Mouse (Mus musculus): ENCODE measurements around the gene Cyren.

The Cyren gene

DNA sequence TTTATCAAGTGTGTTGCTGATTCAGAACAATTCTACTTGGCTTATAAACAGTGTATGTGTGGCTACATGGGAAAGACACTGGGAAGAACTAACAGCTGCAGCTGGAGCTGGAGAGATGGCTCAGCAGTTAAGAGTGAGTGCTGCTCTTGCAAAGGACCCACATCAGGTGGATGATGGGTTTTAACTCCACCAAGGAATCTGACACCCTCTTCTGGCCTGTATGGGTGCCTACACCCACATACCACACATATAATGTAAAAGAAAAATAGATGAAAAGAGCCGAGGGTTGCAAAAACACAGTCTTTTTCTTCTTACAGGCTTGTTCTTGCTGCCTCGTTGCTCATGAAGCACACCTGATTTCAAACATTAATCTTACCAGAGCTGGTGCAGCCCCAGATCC, 28.3 kb upstream of the Cyren start:
- ChIA-PET POLR2A (interaction anchor here in 2 of 4 experiments (1.6 to 2.2 kb wide), 2 partner anchors 14 to 28 kb away, joined by 3 to 5 read pairs; partner anchors contain the start of genes Cyren (in 1 of the 2) and Stra8 (in 1 of the 2)), CTCF (interaction anchor here in 2 of 4 experiments (0.8 to 2.0 kb wide), 2 partner anchors 10 to 28 kb away, joined by 4 read pairs; partner anchors contain the start of gene Cyren (in 1 of the 2))

DNA sequence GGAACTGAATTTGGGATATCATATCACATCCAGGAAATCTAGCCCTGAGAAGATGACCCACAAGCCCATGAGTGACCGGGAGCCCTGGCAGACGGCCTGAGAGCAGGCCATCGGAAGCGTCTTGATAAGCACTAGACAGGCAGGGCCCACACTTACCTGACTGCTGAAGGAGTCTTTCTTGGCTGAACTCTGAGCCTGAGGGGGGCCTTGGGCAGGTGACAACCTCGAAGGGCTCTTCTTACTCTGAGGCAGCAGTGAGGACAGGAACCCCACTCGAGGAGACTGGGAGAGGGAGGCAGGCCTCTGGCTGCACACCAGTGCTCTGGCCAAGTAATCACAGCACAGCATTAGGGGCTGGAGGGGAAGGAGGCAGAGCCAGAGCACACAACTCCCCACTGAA, 26.5 kb upstream of the Cyren start:
- POLR2A ChIA-PET, result interaction anchor here in 1 of 4 experiments (0.5 to 2.2 kb wide), 2 partner anchors 15 to 347 kb away, joined by 3 to 5 read pairs; partner anchors contain the start of gene Stra8
- CTCF ChIA-PET, result no interaction called here

- ChIA-PET POLR2A (interaction anchor here in 1 of 4 experiments (0.5 kb wide), 1 partner anchor 347 kb away, joined by 3 read pairs; no protein-coding TSS in a partner anchor), CTCF (no interaction called here)
These were observed 26.0 kb upstream of the Cyren start for GRCm38 (mm10) chr6:34903851-34904250.

- CTCF ChIA-PET, result no interaction called here
These were observed 25.6 kb upstream of the Cyren start for GRCm38 (mm10) chr6:34903441-34903840.

GRCm38 (mm10) chr6:34902578-34902977, 24.7 kb upstream of the Cyren start:
- CTCF ChIA-PET, result interaction anchor here in 1 of 4 experiments (1.1 kb wide), 1 partner anchor 25 kb away, joined by 3 read pairs; the partner anchor contains the start of gene Cyren
- POLR2A ChIA-PET, result interaction anchor here in 3 of 4 experiments (0.8 to 2.2 kb wide), 5 partner anchors 8 to 44 kb away, joined by 3 to 7 read pairs (median 3); partner anchors contain the start of gene Wdr91 (in 2 of the 3)

More at GRCm38 (mm10) chr6:34903441-34903840, 25.6 kb upstream of the Cyren start:
- POLR2A ChIA-PET, result no interaction called here

DNA sequence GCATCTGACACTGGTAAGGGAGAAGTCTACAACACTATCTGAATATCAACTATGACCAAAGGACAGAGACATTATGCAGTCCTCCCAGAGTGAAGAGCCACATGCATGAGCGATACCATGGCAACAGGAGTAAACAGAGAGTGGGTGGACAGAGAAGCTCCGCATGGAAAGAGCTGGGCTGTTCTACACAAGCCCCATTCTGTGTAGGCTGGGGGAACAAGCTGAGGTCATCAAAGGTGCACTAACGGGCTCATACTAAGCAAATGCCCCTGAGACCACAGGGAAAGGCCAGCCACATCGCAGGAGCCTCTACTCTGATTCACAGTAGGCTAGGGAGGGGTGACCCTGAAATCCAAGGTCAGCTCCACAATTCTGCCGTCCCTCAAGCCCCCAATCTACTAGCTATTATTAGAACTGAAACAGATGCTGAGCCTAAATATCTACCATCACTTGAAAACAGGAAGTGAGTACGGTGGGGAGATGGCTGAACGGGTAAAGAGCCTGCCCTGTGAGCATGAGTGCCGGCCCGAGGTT, 24.1 kb upstream of the Cyren start:
- CTCF ChIA-PET, result interaction anchor here in 1 of 4 experiments (1.1 kb wide), 1 partner anchor 24 kb away, joined by 3 read pairs; the partner anchor contains the start of gene Cyren
- POLR2A ChIA-PET, result interaction anchor here in 3 of 4 experiments (0.8 to 2.2 kb wide), 8 partner anchors 9 to 427 kb away, joined by 3 to 7 read pairs (median 4); partner anchors contain the start of genes Wdr91 (in 2 of the 3), Bpgm (in 1 of the 3) and Cyren (in 1 of the 3)

GRCm38 (mm10) chr6:34900990-34901389, 23.1 kb upstream of the Cyren start:
- ChIA-PET POLR2A (interaction anchor here (0.6 to 2.2 kb wide), 6 partner anchors 8 to 112 kb away, joined by 3 to 7 read pairs (median 3); partner anchors contain the start of genes Cyren (in 1 of the 4), Stra8 (in 1 of the 4), Tmem140 (in 1 of the 4) and Wdr91 (in 1 of the 4)), CTCF (no interaction called here)

DNA sequence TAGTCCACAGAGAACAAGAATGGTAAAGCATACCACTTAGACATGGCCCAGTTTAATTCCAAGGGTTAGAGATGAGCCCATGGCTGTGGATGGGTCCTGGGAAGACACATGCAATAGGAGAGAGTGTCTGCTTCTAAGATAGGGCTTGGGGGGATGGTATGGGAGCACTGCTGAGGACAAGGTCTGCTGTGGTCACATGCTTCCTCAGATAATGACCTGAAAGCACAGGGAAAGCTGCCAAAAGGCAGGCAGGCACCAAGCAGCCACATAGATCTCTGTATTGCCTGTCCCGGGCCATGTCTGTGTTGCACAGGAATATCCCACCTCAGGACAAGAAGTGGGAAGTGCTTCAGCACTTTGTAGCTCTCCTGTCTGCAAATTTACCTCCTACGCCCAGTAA, 21.3 kb upstream of the Cyren start:
- CTCF ChIA-PET, result no interaction called here
- POLR2A ChIA-PET, result interaction anchor here in 1 of 4 experiments (1.2 to 1.4 kb wide), 2 partner anchors 9 to 20 kb away, joined by 3 read pairs; no protein-coding TSS in a partner anchor

- CTCF ChIA-PET, result interaction anchor here in 1 of 4 experiments (0.8 to 0.9 kb wide), 2 partner anchors 9 to 422 kb away, joined by 3 to 4 read pairs; no protein-coding TSS in a partner anchor
These were observed 18.4 kb upstream of the Cyren start for GRCm38 (mm10) chr6:34896168-34896780.

GRCm38 (mm10) chr6:34895569-34895968, 17.7 kb upstream of the Cyren start:
- ChIA-PET POLR2A (interaction anchor here in 2 of 4 experiments (1.0 to 6.3 kb wide), 5 partner anchors 9 to 32 kb away, joined by 3 to 29 read pairs (median 4); partner anchors contain the start of genes Wdr91 (in 2 of the 2) and Cyren (in 1 of the 2)), CTCF (interaction anchor here in 1 of 4 experiments (0.8 to 0.9 kb wide), 3 partner anchors 10 to 422 kb away, joined by 3 to 4 read pairs (median 3); no protein-coding TSS in a partner anchor)

More at GRCm38 (mm10) chr6:34896168-34896780, 18.4 kb upstream of the Cyren start:
- POLR2A ChIA-PET, result interaction anchor here in 2 of 4 experiments (0.6 to 1.2 kb wide), 3 partner anchors 9 to 56 kb away, joined by 3 to 5 read pairs (median 3); no protein-coding TSS in a partner anchor

- CTCF ChIA-PET, result interaction anchor here in 1 of 4 experiments (1.0 to 1.7 kb wide), 2 partner anchors 9 to 11 kb away, joined by 3 to 4 read pairs; partner anchors contain the start of gene Cyren
These were observed 11.3 kb upstream of the Cyren start for GRCm38 (mm10) chr6:34889185-34889584.

DNA sequence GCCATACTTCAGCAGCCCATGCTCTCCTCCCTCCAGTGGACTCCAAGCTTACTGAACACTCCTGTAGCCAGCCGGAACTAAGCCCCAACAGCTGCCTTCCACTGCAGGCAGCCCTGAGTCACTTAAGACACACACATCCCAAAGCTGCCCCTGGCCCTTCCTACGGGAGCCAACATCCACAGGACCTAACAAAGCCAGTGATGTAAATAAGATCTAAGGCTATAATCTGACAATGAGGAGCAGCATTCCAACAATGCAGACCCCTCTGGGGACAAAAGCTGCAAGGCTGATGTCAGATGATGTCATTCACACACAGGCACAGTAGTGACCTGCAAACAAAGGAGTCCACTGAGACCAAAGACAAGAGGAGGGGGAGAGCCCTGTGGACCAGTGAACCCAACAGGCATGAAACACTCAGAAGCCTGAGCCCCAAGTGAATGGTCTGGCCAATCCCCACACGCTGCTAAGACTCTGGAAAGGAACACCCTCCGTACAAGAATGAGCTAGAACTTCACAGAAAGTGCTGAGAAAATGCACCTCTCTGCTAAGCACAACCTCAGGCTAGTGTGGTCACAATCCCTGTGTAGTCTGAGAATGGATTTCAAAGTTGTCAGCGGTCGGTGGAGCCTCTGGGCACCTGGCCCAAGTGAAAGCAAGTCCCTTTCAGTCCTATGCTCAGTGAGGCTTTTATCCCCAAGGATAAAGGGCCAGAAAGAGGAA, 9.4 kb upstream of the Cyren start:
- CTCF ChIA-PET, result interaction anchor here in 3 of 4 experiments (0.5 to 1.2 kb wide), 4 partner anchors 9 to 541 kb away, joined by 3 to 7 read pairs (median 3); partner anchors contain the start of gene Cyren (in 1 of the 3)
- POLR2A ChIA-PET, result interaction anchor here in 3 of 4 experiments (1.0 to 2.1 kb wide), 14 partner anchors 9 to 106 kb away, joined by 3 to 6 read pairs (median 4); partner anchors contain the start of genes Cyren (in 3 of the 3), Tmem140 (in 1 of the 3) and Wdr91 (in 1 of the 3)

More at GRCm38 (mm10) chr6:34889185-34889584, 11.3 kb upstream of the Cyren start:
- POLR2A ChIA-PET, result interaction anchor here in 2 of 4 experiments (0.5 to 2.1 kb wide), 8 partner anchors 9 to 413 kb away, joined by 3 to 5 read pairs (median 3); partner anchors contain the start of genes Cyren (in 2 of the 2), Bpgm (in 1 of the 2) and Wdr91 (in 1 of the 2)

DNA sequence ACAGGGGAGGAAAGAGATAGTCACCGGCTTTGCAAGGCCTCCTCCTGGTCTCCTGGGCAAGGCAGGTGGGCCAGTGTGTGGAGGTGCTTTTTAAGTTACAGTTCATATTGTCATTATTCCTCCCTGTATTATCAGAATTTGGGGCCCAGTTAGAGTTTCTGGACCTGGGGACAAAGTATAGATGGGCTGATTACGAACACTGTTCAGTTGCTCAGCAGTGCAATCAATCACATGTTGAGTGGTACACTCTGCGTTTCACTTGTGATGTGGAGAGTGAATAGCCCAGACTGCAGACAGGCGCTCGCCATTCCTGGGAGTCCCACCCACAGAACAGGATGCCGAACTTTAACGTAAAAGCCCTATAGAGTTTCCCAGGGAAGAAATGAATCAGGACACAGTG, 6.9 kb upstream of the Cyren start:
- CTCF ChIA-PET, result no interaction called here
- POLR2A ChIA-PET, result interaction anchor here in 1 of 4 experiments (1.5 kb wide), 1 partner anchor 26 kb away, joined by 4 read pairs; the partner anchor contains the start of gene Wdr91

- ChIA-PET POLR2A (interaction anchor here in 2 of 4 experiments (0.9 to 4.3 kb wide), 7 partner anchors 9 to 34 kb away, joined by 3 to 29 read pairs (median 3); partner anchors contain the start of gene Wdr91 (in 1 of the 2)), CTCF (interaction anchor here (0.6 to 3.9 kb wide), 13 partner anchors 9 to 586 kb away, joined by 3 to 17 read pairs (median 4); partner anchors contain the start of genes Stra8 (in 1 of the 4) and Wdr91 (in 1 of the 4))
These were observed 2.1 kb upstream of the Cyren start for GRCm38 (mm10) chr6:34879911-34880475.

DNA sequence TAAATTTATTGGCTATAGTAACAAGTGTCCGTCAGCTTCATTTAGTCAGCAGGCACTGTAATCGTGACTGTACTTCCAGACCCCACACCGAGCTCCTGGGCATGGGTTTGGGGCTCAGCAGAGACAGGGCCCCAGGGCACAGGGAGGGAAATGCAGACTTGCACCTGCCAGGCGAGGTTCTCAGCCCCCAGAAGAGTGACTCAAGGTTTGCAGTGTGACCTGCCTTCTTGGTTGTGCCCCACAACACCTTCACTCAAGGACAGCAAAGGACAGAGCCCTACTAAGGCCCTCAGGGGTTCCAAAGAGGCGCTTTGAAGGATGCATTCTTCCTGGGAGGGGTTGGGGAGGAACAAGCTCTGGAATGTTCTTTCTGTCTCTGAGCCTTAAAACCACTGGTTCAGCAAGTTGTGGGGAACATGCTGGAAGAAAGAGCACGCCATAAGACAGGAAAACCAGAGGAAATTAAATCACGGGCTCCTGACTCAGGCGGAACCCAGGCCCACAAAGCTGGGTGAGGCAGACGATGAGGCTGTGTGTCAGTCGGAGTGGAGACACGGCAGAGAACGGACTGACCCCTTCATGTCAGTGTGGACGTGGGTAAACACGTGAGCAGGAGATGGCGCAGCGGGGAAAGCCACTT, 1.4 kb upstream of the Cyren start:
- ChIA-PET CTCF (interaction anchor here (0.5 to 3.9 kb wide), 16 partner anchors 9 to 769 kb away, joined by 3 to 17 read pairs (median 4); partner anchors contain the start of genes Stra8 (in 1 of the 4) and Wdr91 (in 1 of the 4)), POLR2A (interaction anchor here in 3 of 4 experiments (0.8 to 4.3 kb wide), 17 partner anchors 7 to 48 kb away, joined by 3 to 29 read pairs (median 4); partner anchors contain the start of genes Wdr91 (in 2 of the 3), Stra8 (in 1 of the 3) and Tmem140 (in 1 of the 3))

DNA sequence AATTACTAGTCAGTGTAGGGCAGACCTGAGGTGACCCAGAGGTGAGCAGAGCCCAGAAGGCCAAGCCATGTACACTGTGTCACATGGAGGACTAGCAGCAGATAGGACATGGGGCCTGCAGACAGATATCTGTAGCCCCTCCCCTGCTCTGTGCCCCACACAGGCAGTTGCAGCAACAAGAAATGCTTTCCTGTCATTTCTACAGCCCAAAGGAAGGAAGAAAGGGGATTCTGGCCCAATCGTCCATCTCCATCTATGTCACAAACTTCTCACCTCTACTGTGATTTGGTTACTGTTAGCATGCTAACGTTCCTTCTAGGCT, 1.1 kb downstream of the Cyren start:
- CTCF ChIA-PET, result interaction anchor here in 2 of 4 experiments (0.9 to 1.4 kb wide), 4 partner anchors 9 to 50 kb away, joined by 3 to 6 read pairs (median 4); no protein-coding TSS in a partner anchor

More for the DNA sequence above, 1.1 kb downstream of the Cyren start:
- POLR2A ChIA-PET, result interaction anchor here in 2 of 4 experiments (0.8 to 4.3 kb wide), 10 partner anchors 9 to 300 kb away, joined by 3 to 29 read pairs (median 4); partner anchors contain the start of genes Tmem140 (in 2 of the 2) and Nup205 (in 1 of the 2)

Measured in embryonic stem cell, embryonic (primary cell).